Mouse (Mus musculus) thymus, postnatal 4 days (tissue): Measurements from ENCODE around the gene Cep126.

Experiments
- DNase-seq: peaks from one replicate; pipeline ENCODE4 v3.0.0; 2021

The Cep126 gene

DNA sequence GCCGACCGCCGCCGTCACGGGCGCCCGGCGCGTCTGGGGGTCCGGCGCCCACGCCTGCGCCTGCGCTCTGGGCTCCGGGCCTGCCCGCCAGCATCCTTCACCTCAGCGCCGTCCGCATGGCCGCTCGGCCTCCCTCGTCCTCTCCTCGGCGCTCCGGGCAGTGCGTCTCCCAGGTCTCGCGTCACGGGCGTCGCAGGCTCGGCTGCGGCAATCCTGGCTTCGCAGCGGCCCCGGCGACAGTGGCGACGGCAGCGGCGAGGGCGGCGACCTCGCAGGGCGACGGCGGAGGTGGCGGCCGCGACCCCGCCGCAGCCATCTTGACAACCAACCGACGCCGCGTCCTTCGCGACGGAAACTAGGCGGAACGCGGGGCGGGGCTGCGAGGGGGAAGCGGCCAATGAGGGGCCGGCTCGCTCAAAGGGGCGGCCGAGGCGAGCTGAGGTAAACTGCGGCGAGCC is at the start of gene Cep126:
TSS of gene Cep126 (minus strand) at position 178 of the 458 bp plus-strand sequence.
- DNase-seq = peak; percentile 84

DNA sequence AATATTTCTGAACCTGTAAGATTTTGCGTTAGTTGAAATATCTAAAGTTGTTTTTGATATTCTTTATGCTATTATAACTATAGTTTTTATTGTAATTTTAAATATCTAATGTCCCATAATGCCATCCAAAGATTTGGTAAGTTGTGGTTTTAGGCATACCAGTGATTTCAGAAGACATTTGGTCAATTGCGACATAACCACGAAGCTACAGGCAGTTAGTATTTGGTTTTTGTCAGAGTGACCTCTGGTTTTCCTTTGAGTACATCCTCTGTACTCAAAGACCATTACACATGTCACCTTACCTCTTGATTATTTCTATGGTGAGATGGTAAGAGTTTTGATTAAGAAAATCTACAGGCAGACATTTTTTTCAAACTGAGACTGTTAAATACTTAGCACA is 45.5 kb upstream of the Cep126 start:
- no peak for DNase-seq

DNA sequence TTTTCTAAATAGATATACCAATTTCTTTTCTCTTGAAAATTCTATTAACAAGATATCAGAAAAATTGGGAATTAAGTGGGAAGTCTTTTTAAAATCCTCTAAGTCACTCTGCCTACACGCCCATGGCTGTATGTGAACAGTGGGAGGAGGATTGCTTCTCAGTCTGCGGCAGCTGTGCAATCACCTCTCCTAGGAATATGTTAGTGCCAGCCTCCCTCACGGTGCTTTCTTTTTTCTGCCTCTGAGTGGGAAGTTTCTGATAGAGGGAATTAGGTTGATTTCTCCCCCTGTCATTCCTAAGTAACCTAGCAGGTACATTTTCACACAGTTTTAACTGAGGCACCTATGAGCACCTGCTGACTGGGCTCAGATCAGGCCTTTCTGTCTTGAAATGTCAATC is 43.0 kb upstream of the Cep126 start:
- no peak for DNase-seq

DNA sequence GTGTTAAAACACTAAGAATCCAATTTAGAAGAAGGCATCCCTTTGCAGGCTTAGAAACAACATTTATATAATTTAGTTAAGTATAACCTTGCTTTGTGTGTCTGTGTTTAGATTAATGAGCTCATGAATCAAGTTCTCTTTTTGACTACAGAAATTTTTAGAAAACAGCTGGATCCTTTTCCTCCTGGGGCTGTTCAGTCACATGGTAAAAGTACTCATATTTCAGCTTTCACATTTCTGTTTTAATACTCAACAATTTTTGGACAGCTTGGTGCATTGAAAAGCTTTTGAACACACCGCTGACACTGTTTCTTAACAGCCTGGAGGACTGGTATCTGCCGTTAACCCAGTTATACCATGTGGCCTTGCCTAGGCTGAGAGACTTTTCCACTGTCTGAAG is 22.9 kb upstream of the Cep126 start:
- DNase-seq = no peak

DNA sequence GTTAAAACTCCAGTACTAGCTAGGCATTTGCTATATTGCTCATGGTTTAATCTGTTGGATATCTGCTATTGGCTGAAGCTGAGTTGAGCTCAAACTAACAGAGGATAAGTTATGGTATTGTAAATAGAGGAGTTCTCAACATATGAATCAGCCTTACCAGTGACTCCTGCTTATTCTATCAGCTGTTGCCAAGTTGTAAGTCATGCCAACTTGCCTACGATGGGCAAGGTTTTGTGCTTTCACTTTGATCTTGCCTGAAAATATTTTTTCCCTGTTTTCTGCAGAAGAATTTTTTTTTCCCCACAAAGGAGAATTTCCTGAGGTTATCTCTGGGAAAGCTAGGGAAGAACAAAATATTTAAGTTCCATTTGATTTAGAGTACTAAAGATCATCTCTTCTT is 5.4 kb upstream of the Cep126 start:
- DNase-seq = no peak

DNA sequence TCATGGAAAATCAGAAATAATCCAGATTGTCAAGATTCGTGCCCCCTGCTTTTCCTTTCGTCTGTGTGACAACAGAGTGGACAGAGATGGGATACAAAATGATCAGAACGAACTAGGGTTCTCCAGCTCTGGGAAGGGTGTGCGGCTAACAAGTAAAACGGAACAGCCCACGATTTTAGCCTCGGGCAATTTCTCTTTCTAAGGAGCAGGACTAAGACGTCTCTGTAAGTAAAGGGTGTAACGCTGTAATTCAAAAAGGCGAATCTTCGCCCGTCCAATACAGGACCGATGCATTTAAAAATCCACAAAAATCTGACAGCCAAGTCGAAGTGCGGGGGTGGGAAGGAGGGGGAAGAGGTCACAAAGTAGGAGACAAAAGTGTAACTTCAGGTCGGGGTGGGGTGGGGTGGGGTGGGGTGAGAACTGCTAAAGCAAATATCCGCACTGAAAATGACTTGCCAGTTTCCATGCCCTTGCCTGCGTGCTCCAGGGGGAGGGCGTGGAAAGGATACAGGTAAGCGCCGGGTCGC is 443 bp downstream of the Cep126 start:
- DNase-seq = no peak

DNA sequence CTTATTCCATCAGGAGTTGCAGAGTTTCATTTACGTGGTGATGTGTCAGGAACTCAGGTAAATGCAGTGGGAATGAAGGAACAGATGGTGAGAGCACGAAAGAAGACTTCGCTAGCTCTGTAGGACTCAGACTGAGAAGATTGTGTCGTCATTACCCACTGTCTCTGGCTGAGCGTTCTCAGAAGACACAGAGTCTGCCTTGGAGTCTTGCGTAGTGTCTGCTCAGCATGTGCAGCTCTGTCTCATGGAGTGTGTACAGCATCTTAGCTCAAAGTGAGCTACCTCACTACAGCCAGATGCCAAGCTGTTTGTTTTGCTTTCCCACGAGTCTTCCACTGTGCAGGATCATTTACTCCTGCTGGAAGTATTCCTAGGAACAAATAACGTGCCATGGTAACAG is 10.6 kb downstream of the Cep126 start:
- DNase-seq = no peak

DNA sequence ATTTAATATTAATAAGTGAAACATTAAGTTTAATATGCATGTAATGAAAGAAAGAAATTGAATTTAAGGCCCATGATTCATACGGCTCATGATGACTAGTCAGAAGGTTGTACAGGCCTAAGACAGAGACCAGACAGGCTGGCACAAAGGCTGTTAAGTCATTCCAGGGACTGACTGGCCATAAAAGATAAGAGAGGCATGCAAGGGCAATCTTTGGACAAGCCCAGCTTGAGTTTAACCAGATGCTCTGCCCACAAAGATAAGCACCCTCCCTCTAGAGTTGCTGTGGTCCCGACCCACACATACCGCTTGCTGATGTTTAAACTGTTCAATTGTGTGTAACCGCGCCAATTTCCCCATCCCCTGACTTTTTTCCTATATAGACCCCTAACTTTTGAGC is 19.6 kb downstream of the Cep126 start:
- DNase-seq = no peak

DNA sequence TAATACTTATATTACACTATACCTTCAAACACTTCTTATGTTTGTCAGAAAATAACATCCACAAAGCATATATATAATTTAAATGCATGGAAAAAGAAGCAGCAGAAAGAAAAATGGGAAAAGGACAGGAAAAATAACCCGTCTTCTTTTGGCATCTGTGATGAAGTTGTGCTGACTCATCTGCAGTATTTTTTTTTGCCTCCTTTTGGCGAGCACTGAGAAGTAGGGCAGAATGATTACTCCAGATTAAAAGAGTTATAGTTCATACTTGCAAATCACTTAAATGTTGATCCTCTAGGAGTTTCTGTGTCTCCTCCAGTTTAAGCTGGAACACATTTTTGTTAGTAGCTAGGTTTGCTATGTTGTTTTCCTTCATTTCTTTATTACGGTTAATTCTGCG is 31.0 kb downstream of the Cep126 start:
- DNase-seq = no peak

DNA sequence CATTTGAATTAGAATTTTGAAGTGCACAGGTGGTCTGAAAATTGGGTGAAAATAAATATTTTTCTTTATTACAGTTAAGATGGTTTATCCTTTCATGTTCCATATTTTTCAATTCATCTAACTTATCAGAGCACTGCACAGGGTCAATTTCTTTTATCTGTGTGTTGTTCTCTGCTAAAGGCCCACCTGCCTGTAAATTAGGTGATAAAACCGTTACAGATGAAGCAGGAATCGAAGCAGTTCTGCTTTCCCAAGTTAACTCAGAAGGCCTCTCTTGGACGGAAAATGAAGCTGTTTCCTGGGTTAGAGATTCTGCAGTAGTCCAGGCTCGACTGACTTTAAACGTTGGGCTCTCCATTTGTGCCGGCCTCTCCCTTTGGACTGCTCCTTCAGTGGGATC is 33.1 kb downstream of the Cep126 start:
- DNase-seq = no peak

DNA sequence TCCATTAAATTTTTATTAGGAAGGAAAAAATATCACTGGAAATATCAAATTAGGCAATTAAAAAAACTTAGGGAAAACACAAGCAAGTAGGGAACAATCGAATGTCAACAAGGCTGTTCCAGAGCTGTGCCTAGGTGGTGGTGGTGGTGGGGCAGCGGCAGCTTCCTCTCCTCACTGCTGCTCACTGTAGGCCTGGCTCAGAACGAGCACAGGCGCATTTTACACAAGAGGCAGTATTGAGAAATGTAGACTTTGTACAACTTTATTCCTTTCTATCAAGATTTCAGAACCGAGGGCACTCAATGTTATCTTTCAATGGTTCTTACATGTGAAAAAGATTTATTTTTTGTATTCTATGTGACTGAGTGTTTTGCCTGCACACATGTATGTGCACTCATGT is 55.2 kb downstream of the Cep126 start:
- no peak for DNase-seq

DNA sequence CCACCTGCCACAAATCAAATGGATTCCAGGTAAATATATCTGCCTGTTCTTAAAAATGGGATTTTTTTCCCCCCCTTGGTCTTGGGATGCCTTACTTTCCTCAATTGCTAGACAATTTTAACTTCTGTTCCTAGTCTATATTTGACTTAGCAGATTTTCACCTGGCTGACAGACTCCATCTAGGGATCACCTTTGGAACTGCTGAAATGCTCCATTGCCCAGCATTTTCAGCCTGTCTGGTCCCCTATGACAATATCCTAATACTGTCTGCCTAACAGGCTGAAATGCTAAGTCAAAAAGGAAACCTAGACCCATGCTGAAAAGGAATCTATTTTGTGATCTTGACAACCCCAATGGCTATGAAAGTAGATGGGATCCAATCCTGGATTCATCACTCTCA is 59.7 kb downstream of the Cep126 start:
- DNase-seq = peak; percentile 18

DNA sequence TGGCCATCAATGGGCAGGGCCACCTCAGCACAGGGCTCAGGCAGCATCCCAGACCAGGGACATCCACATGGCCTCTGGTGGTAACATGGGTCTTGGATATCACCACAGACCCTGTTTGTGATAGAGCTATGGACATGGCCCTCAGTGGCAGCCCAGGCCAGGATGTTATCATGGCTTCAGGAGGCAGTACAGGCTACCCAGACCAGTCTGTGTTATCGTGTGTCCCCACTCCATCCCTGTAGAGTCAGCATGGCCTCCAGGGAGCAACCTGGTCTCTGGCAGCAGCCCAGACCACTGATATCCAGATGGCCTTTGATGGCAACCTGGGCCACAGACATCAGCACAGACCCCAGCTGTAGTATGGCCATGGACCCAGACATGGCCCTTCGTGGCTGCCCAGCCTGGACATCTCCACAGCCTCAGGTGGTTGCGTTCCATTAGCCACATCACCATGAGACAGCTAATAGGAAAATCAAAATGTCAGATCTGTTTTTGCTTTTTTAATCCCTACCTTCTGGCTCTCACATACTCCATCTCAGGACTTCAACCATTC is 60.8 kb downstream of the Cep126 start:
- DNase-seq = no peak

DNA sequence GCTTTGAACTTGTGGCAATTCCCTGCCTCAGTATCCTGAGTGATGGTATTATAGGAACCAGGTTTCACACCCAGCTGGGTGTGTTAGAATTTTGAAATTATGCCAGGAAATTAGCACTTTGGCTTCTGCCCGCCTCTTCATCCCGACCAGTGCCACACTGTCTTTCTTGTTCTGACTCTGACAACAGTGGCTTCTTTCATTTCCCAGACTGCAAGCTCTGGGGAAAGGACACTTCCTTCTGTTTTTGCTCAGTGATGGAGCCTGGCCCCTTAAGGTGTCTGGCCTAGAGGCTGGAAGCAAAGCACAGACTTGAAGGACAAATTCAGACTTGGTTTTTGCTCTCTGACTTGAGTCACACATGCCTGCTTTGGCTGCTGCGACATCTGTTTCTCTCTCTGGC is 74.5 kb downstream of the Cep126 start:
- DNase-seq = no peak

DNA sequence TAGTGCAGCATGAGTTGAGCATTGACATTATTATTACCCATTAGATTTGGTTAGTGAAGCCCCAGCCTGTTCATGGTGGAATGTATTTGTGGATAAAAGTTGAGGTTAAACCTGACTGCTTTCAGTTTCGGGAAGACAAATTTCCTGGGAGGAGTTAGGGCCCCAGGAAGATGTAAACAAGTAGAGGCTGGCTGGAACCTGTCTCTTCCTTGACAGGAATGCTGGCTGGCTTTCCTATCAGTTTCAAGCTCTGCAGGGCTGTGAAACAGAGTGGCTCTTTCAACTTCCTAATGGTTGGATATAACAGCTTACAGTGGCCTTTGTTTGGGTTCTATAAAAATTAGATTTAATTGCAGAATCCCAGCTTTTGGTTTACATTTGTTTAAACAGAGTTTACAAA is 79.3 kb downstream of the Cep126 start:
- no peak for DNase-seq

DNA sequence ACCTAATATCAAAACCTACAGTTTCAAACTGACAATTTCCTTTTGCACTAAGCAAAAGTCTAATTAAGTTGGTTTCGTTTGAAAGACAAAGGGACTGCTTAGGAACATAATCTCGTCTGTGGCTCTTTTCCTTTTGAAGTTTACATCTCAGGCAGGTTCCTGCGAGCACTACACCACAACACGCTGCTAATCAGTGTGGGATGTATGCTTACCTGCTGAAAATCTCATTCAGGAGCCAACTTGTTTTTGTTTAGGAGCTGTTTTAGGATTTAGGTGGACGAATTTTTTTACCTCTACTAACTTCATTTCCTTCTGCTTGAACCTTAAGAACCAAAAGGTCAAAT is 91.1 kb downstream of the Cep126 start:
- DNase-seq = no peak

DNA sequence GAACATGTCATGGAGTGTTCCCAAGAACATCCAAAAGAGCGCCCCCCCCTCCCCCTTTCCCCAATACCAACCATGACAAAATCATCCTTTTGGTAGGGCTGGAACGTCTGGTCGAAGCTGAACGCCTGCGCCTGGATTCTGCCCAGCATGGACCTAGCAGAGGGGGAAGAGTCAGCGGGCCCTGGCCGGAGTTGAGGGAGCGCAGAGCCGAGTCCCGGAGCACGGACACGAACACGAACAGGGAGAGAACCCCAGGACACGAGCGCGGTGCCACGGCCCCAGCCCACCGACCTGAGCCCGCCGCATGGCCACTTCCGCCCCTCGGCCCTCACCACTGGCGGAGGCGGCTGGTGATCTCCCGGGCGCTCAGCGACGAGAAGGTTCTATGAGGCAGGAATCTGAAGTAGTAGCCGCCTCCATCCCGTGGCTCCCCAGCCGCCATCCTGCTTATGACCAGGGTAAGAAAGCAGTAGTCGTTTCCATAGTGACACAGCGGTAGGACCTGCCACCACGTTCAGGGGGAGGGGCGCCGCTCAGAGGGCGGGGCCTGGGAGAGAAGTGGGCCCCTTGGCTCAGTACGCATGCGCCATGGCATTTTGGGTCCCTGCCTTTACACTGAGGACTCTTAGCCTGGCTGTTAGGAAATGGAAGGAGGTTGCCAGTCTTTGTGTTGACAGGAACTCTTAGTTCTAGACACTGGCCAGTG is 91.6 kb downstream of the Cep126 start, which contains the start of gene Cfap300:
TSS of gene Cfap300 (minus strand) at position 486 of the 706 bp plus-strand sequence.
- DNase-seq = peak; percentile 98

DNA sequence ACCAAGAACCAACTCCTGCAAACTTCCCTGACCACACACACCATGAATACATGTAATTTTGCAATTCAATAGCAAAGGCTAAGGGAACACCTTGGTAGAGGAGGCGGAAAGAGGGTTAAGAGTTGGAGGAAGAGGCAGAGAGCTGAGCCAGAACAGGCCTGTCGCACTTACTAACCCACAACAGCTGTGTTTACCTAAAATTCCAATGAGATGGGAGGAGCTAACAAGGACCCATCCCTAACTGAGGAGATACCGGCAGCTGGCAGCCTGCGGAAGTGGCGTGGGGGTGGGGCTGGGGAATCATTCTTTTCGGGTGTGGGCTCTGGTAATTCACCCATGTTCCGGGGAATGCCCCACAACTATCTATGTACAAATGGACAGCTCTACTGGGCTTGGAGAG is 98.5 kb downstream of the Cep126 start:
- peak; percentile 45 for DNase-seq

DNA sequence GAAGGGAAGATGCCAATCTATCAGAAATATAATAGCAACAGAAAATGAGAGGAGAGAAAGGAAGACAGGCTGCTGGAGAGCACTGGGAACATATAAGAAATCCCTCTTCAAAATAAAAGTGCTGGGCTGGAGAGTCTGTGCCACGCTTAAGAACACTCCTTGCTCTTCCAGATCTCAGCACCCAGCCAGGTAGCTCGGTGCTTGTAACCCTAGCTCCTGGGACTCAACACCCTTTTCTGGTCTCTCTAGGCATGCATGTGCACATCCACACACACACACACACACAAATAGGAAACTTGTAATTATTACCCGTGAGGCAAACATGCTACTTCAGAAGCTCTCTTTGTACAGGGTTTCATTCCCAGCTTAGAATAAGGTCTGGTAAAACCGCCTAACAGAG is 99.0 kb downstream of the Cep126 start:
- no peak for DNase-seq

DNA sequence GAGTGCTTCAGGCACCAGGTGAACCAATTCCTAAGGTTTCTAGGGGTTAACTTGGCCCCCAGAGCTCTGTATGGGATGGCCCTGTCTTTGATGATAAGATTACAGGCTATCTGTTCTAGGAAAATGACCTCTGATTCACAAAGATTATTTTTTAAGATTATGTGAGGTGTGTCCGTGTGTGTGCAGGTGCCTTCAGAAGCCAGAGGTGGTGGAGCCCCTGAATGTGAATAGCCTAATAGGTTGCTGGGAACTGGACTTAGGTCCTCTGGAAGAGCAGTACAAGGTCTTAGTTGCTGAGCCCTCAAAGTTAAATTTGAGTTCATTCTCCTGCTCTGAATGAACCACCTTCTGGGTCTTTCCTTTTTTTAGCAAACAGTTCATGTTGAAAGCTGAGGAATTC is 100.0 kb downstream of the Cep126 start:
- no peak for DNase-seq

DNA sequence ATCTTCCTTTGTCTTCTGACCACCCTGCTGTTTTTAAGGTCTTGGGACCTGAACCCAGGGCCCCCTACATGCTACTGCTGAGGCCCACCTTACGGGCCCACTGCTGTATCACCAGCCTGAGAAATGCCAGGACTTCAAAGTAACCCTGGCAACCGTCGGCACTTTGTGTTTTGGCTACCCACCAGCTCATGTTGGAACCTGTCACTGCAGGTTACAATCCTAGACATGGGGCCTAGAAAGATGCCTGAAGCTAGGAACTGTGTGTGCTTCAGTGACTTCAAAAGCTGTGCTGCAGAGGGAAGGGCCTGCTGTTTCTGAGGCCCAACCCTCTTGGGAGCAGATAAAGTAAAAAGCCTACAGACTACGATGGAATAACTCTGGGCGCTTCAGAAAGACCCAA is 101.2 kb downstream of the Cep126 start:
- DNase-seq = no peak
